Mouse (Mus musculus) cerebellum, postnatal 10 days (tissue): Measurements from ENCODE around the gene Paqr8.

Experiments used
- DNase-seq, 2 experiments: peaks; one replicate each; pipeline ENCODE4 v3.0.0; 2021; ENCODE audit warnings: mixed read lengths in 2 of 2

The Paqr8 gene

DNA sequence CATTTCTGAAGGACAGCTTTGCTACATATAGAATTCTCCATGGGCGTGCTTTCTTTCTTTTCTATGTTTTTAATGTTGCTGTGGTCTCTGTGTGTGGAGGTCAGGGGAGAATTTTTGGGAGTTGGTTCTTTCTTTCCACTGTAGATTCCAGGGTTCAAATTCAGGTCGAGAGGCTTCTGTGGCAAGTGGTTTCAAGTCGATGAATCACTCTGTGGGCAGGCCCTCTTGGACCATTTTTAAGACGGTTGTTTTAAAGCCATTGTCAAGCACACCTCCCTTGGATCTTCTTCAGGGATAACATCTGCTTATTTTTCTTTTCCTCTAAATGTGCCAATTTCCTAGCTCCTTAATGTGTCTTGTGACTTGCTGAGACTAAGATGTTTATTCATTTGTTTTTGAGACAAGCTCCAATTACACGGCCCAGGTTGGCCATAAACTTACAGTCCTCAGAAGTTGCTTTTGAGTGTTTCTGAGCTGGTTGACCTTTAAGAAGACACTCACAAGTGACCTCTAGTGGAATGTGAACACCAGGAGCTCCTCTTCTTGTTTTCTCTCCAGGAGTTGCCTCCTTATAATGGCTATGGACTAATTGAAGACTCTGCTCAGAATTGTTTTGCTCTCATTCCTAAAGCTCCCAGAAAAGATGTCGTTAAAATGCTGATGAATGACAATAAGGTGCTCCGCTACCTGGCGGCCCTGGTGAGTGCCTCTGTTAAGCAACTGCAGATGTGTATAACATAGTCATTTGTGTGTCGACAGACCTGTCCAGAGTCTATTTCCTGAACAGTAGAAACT is 84.1 kb downstream of the Paqr8 start:
- no peak for DNase-seq

DNA sequence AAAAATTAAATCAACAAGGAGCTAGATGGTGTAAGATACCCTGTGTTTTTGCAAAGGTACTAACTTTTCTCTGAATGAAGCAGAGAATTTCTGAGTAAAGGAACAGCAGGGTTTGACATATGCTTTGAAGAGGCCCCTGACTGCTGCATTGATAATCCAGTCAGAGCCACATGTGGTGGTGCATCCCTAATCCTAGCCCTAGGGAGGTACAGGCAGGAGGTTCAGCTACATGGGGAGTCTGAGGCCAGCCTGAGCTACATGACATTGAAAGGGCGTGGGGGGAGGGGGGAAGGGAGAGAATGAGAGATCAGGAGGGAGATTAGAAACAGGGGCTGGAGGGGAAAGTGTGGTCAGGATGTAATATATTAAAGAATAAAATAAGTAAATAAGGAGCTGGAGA is 90.1 kb downstream of the Paqr8 start:
- no peak for DNase-seq

DNA sequence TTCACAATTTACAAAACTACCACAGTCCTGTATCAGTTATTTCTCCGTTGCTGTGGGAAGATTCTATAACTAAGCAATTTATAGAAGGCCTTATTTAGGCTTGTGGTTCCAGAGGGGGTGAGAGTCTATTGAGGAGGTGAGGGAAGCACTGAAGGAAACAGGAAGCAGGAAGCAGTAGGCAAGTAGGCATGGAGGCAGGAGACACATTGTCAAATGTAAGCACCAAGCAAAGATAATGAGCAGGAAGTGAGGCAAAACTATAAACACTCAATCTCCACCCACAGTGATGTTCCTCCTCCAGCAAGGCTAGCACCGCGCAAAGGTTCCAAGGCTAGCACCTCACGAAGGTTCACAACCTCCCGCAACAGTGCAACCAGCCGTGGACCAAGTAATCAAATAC is 91.4 kb downstream of the Paqr8 start:
- DNase-seq: no peak

DNA sequence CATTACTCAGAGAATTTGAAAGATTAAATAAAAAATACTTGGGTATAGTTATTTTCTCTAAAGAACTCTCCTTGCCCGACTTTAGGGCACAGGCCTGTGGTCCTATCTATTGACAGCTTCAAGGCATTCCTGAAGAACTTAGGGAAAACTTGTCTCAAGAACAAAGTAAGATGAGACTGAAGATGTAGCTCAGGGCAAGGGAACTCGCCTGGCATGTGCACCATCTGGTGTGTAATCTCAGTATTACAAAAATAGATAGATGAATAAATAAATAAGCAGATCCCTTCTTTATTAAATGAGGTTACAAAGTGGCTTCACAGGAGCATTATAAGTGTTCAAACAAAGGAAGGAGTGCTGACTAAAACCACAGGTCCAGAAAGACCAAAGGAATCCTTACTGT is 93.7 kb downstream of the Paqr8 start:
- no peak for DNase-seq

DNA sequence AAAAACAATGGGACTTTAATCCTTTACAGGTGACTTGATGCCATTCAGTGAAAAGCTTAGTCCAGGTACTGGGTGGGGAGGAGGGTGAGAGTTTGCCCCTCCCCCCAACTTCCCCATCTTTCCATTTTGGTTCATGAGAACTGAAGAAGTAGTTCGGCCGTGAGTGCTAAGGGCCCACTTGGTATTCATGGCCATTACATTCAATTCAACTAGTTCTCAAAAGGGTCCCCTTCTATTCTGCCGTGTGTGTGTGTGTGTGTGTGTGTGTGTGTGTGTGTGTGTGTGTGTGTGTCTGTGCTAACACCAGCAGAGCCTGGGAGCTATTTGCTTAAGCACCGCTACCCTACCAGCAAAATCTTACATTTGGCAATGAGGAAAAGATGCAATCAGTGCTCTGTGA is 94.2 kb downstream of the Paqr8 start:
- DNase-seq: no peak

DNA sequence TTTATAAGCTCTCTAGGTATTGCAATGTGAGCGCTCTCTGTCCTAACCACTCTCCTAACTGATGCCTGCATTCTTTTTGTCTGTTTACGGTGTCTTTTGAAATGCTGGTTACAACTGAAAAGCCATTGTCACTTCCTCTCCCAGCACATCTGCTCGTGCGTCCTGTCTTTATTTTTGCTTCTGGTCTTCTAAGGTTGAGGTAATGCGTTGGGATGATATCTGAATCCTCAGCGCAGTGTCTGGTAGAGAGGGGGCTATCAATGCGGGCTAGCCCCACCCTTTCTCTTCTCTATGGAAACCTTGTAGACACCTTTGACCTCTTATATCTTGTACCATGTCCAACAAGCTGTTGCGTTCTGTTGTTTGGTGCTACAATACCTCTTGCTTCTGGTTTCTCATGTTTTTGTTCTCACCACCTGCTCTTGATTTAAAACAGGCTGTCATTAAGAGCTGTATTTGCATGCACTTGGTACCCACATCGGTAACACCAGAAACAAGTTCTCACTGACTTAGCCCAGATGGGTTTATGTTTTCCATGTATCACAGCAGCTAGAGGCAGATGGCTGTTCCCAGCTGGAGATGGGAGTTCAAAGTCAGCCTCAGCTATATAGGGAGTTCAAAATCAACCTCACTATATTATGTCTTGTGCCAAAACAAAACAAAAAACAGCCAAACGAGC is 96.1 kb downstream of the Paqr8 start:
- DNase-seq: no peak
